Mouse (Mus musculus): ENCODE data around the gene Usp19.

Gene Usp19

DNA sequence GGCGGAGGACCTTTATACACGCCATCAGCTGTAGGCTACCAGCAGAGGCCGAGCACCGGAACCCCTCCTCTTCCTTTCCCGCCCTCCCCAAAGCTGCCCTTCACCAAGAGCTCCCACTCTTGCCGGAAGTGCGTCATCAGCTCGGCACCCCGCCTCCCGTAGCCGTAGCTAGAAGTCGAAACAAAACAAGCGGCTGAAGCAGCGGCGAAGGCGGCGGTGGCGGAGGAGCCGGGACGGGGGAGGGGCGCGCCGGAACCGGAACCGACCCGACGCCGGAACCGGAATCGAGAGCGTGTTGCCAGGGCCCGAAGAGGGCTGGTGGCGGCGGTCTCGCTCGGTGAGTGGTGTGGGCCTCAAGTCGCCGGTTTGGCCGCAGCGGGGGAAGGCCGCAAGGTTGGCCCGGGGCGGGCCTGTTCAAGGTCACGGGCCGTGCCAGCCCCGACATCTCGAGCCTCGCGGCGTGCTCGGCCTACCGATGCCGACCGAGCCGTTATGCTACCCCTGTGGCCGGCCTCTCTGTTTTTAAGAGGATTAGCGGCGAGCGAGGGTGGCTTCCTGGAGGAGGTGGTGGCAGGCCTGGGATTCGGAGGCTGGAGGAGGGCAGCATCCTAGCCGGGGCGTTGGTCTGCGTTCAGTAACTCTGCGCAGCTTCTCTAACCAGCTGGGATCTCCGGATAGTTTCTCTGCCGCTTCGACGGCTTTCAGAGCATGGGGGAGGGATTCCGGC, at the start of gene Usp19:
Usp19 (plus strand) TSS at position 44 of the 727 bp plus-strand sequence.
- peak; percentile 91 for DNase-seq (ENCODE audit: low read depth)

DNA sequence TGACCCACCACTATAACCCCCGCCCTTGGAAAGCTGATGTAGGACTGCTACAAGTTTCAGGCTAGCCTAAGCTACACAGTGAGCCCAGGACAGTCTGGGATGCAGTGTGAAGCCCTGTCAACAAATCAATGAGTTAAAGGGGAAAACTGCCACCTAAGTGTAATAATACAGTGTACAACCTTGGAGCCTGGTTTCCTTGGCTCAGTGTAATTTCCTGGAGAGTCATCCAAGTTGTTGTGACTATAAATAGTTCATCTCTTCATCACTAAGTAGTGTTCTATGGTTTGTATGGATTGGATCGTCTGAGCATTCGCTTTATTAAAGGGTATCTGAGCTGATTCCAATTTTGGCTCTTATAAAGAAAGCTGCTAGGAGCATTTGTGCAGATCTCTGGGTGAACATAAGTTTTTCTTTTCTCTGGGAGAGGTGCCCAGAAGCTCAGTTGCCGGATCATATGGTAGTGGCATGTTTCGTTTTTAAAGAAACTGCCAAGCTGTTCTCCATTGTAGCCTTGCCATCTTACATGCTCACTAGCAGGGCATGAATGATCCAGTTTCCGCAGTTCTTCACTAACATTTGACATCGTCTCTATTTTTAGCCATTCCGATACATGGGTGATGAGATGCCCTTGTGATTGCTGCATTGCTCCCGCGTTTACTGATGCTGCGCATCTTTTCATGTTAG, 49.0 kb upstream of the Usp19 start:
- DNase-seq (ENCODE audit: low read depth), result no peak

DNA sequence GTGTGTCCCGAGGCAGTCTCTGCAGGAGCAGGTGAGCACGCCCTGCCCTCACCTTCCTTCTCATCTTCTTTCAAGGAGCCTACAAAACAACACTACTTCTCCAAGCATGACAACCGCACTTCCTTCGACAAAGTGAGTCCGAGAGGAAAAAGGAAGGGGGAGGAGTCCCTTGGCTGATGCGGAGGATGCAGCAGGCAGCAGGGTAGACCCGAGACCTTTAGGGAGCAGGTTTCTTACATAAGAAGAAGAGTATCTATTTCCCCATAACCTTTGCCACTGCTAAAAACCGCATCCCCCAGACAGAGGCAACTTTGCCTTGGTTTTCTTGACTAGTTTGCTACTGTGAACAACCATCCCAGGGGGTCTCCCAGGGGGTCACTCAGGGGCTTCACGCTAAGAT, 45.3 kb upstream of the Usp19 start:
- no peak for DNase-seq (ENCODE audit: low read depth)

DNA sequence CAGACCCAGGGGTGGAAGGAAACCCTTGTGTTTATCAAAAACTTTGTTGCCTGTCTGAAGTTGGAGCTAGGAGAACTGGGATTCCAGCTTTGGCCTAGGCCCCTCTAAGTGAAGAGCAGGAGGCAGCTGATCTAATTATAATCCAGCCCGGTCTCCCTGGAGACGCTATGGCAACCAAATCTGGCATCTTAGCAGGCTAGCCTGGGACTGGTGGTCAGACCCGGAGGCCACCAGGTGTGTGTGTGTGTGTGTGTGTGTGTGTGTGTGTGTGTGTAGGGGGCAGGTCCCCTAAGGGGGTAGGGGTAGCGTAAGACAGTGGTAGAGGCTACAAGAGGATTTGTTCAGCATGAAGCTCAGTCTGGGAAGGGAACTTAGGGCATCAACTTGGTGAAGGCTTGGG, 40.5 kb upstream of the Usp19 start:
- no peak for DNase-seq (ENCODE audit: low read depth)

DNA sequence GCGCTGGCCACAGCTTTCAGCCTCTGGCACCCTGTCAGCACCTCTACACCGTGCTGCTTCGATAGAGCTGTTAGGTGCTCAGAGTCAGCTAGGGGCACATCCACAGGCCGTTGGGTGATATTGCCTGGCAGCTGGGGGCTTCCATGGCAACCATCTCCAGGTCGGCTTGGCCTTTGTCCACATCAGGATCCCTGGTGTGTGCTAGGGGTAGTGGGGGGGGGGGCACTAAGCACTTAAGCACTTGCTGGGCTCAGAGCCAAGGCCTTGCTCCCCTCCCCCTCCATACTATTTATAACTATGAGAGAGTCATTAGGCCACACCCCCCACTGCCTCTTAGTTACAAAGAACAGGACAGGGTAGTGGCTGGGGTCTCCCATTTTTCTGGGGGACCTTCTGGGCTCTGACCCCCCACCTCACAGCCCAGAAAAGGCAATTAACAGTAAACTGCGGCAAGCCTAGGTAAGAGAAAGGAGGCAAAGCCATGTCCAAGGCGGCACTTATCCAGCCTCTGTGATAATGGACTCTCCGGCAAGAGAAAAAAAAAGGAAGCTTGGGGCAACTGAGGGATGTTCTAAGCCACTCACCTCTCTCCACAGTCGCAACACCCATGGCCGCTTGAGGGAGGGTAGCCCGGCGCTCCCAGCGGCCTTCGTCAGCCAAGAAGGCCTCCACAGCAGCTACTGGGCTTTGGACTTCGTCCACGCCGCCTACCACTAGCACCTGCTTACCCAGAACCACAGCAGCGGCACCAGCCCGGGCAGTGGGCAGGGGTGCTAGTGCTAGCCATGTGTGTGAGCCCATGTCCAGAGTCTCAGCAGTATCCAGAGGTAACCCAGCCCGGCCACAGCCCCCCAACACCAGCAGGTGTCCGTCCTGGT, 39.9 kb upstream of the Usp19 start:
- DNase-seq (ENCODE audit: low read depth), result no peak

DNA sequence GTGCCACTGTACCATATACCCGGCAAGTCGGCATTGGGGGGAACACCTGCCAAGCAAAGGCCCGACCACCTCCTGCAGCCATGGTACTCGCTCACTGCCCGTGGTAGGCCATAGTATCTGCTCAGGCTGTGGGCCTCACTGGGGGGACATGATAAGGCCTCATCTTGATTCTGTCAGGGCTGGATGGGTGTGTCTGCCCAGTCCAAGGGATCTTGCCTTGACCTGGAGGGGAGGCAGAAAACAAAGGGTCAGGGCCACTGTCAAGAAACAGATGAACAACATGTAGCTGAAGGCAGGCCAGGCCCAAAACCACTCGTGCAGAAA, 39.3 kb upstream of the Usp19 start:
- DNase-seq (ENCODE audit: low read depth), result no peak

DNA sequence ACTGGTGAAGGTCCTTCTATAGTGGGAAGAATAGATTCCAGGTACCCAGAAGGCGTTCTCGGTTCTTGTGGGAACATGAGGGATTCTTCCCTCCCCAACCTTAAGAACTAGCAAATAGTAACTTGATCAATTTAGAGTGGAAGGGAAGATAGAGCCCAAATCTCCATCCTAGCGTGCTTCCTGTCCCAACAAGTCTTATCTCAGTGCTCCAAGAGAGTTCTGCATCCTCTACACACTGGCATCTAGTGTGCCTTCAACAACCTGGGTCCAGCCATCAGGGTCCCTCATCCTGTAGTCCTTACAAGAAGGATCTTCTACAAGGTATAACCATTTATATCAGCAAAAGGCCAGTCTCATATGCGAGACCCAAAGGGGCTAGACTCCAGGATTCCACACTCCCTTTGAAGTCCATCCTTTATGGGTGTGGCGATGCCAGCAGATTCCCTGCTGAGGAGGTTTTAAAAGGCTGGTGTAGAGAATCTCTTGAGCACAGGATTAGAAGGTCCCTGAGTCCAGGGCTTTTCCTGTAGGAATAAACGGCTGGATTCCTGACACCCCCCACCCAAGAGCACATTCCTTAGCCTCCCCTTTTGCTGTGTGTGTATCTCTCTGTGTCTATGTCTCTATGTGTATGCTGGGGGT, 38.8 kb upstream of the Usp19 start:
- DNase-seq (ENCODE audit: low read depth), result no peak

DNA sequence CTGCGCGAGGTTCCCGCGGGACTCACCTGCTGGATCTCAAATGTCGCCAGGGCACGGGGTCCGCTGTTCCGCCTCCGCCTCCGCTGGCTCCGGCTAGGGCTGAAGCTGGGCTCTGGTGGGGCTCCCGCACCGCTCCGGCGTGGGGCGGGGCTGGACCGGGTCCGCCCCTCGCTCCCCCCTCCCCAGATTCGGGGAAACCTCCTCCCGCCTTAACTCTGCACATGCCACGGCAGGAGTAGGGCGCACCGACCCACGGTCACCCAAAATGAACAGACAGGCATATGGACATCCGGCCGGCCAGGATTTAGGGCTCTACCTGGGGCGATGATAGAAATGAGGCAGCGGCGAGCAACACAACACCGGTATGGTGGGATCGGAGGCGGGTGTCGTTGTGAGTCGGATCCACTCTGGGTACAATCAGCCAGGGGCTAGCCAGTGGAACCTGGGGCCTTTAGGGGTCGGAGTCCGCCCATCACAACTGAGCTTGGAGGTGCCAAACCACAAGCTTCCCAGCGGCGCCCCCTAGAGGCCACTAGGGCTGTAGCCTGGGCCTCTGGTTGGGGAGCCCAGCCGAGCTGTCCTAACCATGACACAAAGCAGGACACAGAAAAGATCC, 38.0 kb upstream of the Usp19 start:
- DNase-seq (ENCODE audit: low read depth), result no peak

DNA sequence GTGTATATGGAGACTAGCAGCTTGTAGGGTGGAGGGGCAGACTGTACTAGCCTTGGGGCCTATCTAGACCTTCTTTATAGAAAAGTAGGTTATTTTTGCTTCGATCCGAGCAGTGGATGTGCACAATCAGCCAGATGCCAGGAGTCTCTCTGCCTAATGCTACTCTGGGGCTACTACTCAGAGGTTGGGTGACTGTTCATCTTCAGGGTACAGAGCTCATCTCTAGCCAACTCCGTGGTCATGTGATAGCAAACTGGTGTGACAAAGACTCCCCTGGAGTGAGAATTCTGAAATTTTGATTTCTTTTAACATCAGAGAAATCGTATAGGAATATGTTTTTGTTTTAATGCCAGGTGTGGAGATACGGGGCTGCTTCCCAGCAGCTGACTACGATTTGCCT, 37.5 kb upstream of the Usp19 start:
- DNase-seq (ENCODE audit: low read depth), result no peak

DNA sequence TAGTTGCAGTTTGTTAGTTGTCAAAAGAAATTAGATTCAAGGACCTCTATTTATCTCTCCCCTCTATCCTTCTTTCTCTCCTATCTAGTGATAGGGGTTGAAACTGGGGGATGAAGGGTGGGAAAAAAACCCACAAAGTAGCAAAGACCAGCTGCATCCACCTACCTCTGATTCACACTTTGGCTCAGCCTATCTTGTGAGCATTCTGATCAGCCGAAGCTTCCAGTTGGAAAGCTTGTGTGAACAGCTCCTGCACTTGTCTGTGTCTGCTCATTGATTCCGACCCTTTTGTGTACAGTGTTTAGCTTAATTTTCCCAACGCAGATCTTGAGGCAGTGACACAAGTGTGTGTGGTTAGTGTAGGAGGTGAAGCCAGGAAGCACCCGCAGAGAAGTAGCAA, 36.9 kb upstream of the Usp19 start:
- no peak for DNase-seq (ENCODE audit: low read depth)

DNA sequence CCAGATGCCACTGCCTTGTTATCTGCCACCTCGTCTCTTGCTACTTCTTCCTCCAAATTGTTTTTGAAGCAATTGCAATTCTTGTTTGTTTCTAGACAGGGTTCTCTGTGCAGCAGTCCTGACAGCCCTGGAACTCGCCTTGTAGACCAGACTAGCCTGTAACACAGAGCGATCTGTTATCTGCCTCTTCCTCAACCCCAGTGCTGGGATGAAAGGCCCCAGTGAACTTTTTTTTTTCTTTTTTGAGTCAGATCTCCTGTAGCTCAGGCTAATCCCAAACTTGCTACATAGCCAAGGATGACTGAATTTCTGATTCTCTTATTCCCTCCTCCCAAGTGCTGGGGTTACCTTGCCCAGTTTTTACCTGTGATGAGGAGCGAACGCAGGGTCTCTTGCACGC, 36.0 kb upstream of the Usp19 start:
- no peak for DNase-seq (ENCODE audit: low read depth)

DNA sequence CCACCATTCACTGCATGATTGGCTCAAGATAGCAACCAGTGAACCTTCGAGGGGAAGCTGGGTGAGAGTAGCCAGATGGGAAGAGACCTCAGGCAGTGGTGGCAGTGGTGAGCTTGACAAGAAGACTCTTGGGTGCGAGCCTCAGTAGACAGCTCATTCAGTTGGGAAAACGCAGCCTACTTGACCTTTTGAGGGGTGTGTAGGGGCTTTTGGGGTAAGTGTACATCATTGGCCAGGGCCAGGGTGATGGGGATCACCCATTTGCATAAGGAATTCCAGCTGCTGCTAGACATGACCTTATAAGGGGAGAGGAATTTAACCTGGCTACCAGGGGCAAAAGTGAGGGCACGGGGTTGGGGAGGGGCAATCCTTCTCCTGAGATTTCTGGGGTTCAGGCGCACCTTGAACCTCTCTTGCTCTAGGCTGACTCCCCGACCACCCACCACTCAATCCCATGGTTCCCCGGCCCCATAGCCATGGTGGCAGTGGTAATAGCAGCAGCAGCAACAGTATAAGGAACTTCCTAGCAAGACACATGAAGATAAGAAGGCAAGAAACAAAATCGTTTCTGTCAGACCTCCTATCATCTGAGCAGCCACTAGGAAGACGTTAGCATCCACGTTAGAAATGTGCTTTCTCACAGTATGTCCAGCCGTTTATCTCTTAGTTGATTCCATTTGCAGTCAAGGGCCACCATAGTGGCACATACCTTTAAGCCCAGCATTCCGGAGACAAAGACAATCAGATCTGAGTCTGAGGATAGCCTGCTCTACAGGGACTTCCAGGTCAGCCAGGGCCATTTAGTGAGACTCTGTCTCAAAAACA, 34.4 kb upstream of the Usp19 start:
- DNase-seq (ENCODE audit: low read depth), result no peak

DNA sequence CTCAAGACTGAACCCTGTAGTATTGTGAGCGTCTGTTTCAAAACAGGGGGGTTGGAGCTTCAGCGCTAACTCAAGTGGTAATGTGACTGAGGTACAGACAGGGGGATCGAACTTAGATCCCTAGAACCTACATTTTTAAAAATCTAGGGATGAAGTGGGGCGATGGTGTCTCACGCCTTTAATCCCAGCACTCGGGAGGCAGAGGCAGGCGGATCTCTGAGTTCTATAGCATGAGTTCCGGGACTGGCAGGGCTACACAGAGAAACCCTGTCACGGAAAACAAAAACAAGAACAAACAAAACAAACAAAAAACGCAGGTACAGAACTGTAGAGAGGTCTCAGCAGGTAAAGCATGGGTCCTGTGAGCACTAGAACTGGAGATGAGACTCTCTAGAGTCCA, 33.4 kb upstream of the Usp19 start:
- no peak for DNase-seq (ENCODE audit: low read depth)

DNA sequence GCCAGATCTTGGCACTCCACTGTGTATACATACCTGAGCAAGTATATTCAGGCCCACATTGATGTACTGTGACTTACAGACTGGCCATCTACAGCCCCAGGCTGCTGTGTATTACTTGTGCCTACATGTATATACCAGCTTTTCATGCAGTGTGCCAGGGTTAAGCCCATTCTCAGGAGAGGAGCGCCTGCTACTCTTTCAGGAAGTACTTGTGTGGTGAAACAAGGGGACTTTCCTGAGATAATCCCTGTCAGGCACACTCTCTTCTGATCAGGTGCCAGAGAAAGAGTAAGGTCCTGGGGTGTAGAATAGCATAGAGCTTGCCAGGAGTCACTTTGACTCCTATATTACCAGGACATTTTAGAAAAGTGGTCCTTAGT, 30.5 kb upstream of the Usp19 start:
- no peak for DNase-seq (ENCODE audit: low read depth)

DNA sequence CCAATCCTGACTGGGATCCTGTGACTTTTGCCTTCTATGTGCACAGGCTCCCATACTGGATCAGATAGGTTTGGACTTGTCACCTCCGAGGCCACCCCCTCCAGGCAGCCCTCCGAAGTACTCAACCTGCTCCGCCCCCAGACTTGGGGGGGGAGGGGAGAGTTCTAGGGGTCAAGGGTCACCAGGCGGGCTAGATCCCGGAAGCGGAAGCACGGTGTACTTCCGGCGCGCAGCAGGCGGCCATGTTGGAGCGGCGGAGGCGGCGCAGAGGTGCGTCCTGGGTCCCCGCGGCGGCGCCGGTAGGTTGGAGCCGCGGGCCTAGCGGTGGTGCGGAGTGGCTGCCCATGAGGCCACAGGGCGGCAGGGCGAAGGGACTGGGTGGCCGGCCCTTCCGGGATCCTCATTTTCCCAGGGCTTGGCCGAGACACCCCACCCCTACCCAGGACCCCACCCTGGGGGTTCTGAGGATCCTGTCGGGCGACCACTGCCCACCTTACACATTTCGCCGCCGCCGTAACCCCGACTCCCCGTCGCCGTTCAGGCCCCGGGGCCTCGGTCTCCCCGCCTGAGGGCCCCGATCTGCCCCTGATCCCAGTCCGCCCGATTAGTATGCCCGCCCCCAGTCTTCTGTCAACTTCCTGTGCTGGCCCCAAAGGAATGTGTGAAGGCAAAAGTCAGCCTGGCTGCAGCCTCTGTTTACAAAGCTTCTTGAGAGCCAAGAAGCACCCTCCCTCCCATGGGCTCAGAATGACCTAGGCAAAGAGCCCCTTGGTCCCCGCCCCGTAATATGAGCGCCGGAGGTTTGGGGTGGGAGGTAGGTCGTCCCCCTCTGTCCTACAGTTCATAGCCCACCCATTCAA, 29.9 kb upstream of the Usp19 start, which contains the start of gene Ccdc71:
Ccdc71 (plus strand) TSS at position 209 of the 860 bp plus-strand sequence.
- no peak for DNase-seq (ENCODE audit: low read depth)

DNA sequence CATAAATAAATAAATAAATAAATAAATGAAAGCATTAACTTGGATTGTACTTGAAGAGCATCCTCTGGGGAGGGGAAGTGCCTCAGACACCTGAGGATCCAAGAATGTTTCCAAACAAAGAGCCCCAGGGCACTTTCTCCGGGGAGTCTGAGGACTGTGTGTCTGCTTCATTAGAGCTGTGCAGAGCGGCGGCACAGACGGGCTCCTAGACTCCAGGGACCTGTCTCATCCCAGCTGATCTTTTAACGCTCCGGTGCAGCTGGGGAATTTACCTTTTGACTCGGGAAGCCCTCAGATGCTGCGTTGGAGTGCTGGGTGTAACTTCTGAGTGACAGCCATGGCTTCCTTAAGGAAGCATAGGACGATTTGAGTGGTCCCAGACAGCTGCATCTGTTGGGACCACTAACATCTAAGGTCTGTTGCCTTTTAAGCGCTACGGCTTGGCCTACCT, 29.2 kb upstream of the Usp19 start, which contains the start of gene Klhdc8b:
Klhdc8b (minus strand) TSS at position 401 of the 451 bp plus-strand sequence.
- no peak for DNase-seq (ENCODE audit: low read depth)

DNA sequence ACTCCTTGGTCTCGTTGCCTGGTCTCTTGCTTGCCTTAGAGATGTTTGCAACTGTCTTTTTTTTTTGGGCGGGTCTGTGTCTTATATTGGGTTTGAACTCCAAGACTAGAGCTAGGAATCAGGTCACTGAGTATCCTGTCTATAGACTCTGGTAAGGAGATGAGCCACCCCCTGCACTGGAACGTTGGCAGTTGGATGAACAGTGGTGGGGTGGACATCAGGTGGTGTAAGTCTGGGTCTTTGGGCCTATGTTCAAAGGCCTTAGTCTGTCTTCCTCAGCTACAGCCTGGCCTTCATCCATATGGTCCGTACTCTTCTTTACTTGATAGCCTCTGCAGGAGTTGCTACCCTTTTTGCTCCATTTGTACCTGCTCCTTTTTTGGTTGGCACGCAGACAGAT, 28.7 kb upstream of the Usp19 start:
- DNase-seq (ENCODE audit: low read depth), result no peak

DNA sequence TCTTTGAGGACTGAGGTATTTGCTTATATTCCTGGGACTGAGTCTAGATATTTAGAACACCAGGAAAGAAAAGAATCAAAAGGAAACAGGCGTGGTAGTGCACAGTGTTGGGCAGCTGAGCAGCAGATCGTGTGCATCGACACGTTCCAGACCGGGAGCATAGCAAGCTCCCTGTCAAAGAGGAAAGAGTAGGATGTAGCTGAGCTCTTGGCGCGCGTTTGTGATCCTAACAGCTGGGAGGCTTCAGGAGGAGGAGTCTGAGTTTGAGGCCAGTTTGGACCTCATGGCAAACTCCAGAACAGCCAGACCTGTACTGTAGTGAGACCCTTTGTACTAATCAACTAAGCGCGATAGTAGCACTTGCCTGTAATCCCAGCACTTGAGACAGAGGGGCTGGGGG, 28.2 kb upstream of the Usp19 start:
- DNase-seq (ENCODE audit: low read depth), result no peak

DNA sequence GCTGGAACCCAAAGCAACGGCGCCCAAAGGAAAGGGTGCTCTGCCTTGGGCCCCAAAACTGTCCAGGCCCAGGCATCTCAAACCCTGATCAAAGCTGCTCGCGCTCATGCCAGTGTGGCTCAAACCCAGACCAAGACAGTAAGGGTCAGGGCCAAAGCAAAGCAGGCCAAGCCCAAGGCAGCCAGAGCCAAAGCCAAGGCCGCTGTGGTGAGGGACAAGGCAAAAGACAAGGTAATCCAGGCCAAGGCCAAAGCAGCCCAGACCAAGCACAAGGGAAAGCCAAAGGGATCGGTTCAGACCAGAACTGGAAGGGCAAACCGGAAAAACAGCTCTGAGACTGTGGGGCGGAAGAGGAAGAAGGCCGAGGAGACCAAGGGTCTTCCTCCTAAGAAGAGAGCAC, 26.7 kb upstream of the Usp19 start:
- DNase-seq (ENCODE audit: low read depth), result no peak

DNA sequence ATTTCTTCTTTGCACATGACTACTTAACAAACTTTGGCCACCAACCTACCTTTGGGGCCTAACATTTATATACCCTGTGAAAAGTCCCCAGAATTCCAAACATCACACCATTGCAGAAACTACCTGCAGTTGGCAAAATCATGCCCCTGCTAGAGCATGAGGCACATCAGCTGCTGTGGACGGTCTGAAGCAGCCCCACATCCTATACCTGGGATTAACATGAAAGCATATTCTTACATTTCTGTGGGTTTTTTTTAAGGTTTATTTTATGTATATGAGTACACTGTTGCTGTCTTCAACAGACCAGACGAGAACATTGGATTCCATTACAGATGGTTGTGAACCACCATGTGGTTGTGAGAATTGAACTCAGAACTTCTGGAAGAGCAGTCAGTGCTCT, 24.2 kb upstream of the Usp19 start:
- DNase-seq (ENCODE audit: low read depth), result no peak
